Mouse (Mus musculus) embryonic facial prominence, embryonic 13.5 days (tissue): Measurements from ENCODE around the gene Bri3bp. TPM values are rescaled to one million over a fixed set of nuclear protein-coding genes. Genes with fewer than 3 reads are reported as not detected.
"Not testable (repeated sequence)": the region's sequence is repeated elsewhere in the genome, so short reads cannot be mapped to it uniquely, and the experiment has no call there.

Experiments used
- ATAC-seq: fragments of 200-750 bp; cut with Nextera tagmentation; 2 replicates; pipeline ENCODE4 v1.8.0; 2017; ENCODE audit warnings: low read depth; ENCODE audit not compliant: insufficient number of reproducible peaks, insufficient read depth, low FRiP score, low TSS enrichment
- H3K27ac ChIP-seq: fragments of 300-500 bp; sonication (generic); 2 replicates; pipeline ENCODE4 v1.5.1; 2015; ENCODE audit warnings: moderate library complexity, mild to moderate bottlenecking, inconsistent platforms
- H3K27me3 ChIP-seq: fragments of 300-500 bp; sonication (generic); 2 replicates; pipeline ENCODE4 v1.6.1; 2015; ENCODE audit warnings: mild to moderate bottlenecking, inconsistent platforms
- H3K36me3 ChIP-seq: fragments of 300-500 bp; sonication (generic); 2 replicates; pipeline ENCODE4 v1.6.1; 2015; ENCODE audit warnings: mild to moderate bottlenecking, inconsistent platforms
- H3K4me1 ChIP-seq: fragments of 300-500 bp; sonication (generic); 2 replicates; pipeline ENCODE4 v1.6.1; 2015; ENCODE audit warnings: inconsistent platforms
- H3K4me2 ChIP-seq: fragments of 300-500 bp; sonication (generic); 2 replicates; pipeline ENCODE4 v1.6.1; 2015; ENCODE audit warnings: moderate library complexity, mild to moderate bottlenecking, inconsistent platforms
- H3K4me3 ChIP-seq: fragments of 300-500 bp; sonication (generic); 2 replicates; pipeline ENCODE4 v1.5.1; 2015; ENCODE audit warnings: mild to moderate bottlenecking, inconsistent platforms
- H3K9ac ChIP-seq: fragments of 300-500 bp; sonication (generic); 2 replicates; pipeline ENCODE4 v1.6.1; 2015; ENCODE audit warnings: mild to moderate bottlenecking, inconsistent platforms
- H3K9me3 ChIP-seq: fragments of 300-500 bp; sonication (generic); 2 replicates; pipeline ENCODE4 v1.6.1; 2016; ENCODE audit warnings: inconsistent platforms
- WGBS: fragments of 180-500 bp; shearing (Covaris S2); methylation state at CpG from one replicate; pipeline ENCODE4 v1.1.7; 2015; ENCODE audit warnings: mixed read lengths; 5-methylcytosine and 5-hydroxymethylcytosine counted together
- polyA plus RNA-seq: library from polyadenylated mRNA; unstranded; fragments of >200 nt; fragmentation: Nextera tagmentation; extraction: Ambion mirVana; gene quantifications from 2 replicates; pipeline ENCODE4 v1.2.1, GENCODE M21; 2015

Gene Bri3bp
- polyA plus RNA-seq, 1 experiment from 2014 or later, result 36.1 TPM

GRCm38 (mm10) chr5:125488953-125489352 lies 47.6 kb downstream of the Bri3bp start:
- H3K9me3 ChIP-seq, H3K27ac ChIP-seq, H3K9ac ChIP-seq, ATAC-seq, H3K4me1 ChIP-seq, H3K27me3 ChIP-seq, H3K4me3 ChIP-seq, H3K4me2 ChIP-seq: not testable (repeated sequence)
- H3K36me3 ChIP-seq, result peaks cover 69% of the 10 kb centered on the region
- 89% methylated on average over 5 of the region's 5 CpGs for WGBS

GRCm38 (mm10) chr5:125491107-125491506 lies 49.7 kb downstream of the Bri3bp start:
- ATAC-seq, result no peak
- Histone ChIP-seq H3K4me1 (peaks cover 5% of the 10 kb centered on the region; the same call in 1 of the 2 replicates), H3K4me2 (no peak overlapping the region), H3K27me3 (no peaks in the 10 kb centered on the region), H3K36me3 (peaks cover 73% of the 10 kb centered on the region), H3K27ac (no peak overlapping the region), H3K9me3 (no peaks in the 10 kb centered on the region), H3K9ac (no peak overlapping the region), H3K4me3 (no peak overlapping the region)
- 89% methylated on average over 10 of the region's 10 CpGs for WGBS

DNA sequence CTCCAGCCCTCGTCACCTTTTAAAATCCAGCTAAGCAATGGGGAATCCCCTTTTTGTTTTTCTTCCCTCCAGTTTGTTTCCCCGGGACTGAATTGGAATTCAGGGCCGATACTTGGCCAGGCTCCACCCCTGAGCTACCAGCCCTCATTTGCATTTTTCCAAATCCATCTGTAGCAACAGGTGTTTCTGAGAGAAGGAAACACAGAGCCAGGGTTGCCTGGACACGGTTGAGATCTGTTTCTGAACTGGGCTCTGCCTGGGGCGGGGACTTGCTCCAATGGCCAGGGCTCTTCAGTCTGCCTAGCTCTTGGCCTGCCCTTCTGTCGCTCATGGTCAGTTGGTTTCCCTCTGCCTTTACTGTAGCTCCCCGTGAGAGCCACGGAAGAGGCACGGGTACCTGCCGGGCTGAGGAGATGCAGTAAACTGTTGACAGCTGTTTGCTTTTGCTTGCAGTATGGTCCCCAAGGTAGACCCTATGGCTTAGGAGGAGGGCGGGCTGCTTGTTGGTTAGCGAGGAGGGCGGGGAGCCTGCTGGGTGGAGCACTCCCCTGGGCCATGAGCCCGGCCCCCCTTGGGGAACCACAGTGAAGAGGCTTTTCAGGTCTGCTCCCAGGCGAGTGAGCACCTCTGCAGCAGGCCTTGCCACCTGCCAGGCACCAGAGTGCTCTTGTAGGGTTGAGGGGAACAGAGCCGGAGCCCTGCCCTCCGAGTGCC lies 51.2 kb downstream of the Bri3bp start:
- Histone ChIP-seq H3K36me3 (peaks cover 65% of the 10 kb centered on the region), H3K9me3 (no peaks in the 10 kb centered on the region), H3K4me3 (no peak overlapping the region), H3K27ac (no peak overlapping the region), H3K4me2 (no peak overlapping the region), H3K9ac (no peak overlapping the region), H3K27me3 (no peaks in the 10 kb centered on the region), H3K4me1 (peaks cover 5% of the 10 kb centered on the region; the same call in 1 of the 2 replicates)
- WGBS, result 62% methylated on average over 17 of the region's 17 CpGs
- ATAC-seq, result 0 out of 2 replicates have a peak, but pooled peaks have one; percentile 40

DNA sequence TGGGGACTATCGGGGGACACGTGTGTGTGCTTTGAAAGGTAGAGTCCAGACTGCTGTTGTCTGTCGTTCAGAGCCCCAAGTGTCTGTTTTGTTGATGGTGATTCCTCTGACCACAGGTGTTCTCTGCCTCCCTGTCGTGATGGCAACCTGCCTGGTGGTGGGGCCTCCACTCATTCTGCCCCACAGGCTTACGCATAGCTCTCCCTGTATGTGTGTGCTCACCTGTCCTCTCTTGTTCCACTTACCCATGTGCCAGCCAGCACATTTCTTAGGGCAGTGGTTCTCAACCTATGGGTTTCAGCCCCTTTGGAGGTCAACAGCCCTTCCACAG lies 51.7 kb downstream of the Bri3bp start:
- peaks cover 60% of the 10 kb centered on the region for H3K36me3 ChIP-seq

DNA sequence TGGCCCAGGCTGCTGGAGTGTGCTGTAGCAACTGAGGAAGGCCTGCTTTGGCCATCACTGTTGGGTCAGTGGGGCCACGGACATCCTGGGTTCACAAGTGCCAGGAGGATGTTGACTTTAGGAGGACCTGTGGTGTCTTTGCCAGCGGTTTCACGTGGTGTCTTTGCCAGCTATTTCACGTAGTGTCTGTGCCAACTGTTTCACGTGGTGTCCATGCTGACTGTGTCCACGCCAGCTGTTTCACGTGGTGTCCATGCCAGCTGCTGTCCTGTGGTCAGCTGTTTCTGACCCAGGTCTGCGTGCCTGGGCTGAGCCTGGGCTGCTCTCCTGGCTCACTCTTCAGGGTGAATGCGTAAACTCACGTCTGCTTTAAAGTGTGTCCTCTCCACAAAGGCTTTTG lies 54.3 kb downstream of the Bri3bp start:
- no peak overlapping the region for H3K27ac ChIP-seq
- ATAC-seq, result no peak
- H3K27me3 ChIP-seq, result no peaks in the 10 kb centered on the region
- H3K9me3 ChIP-seq, result no peaks in the 10 kb centered on the region
- no peak overlapping the region for H3K4me2 ChIP-seq
- WGBS, result 92% methylated on average over 10 of the region's 10 CpGs
- H3K36me3 ChIP-seq, result peaks cover 61% of the 10 kb centered on the region
- no peak overlapping the region for H3K4me3 ChIP-seq
- no peak overlapping the region for H3K9ac ChIP-seq
- no peaks in the 10 kb centered on the region for H3K4me1 ChIP-seq

More for the DNA sequence above, 51.7 kb downstream of the Bri3bp start:
- H3K27ac ChIP-seq, result no peak overlapping the region
- WGBS, result 61% methylated on average over 5 of the region's 5 CpGs
- no peak overlapping the region for H3K4me2 ChIP-seq
- peaks cover 3% of the 10 kb centered on the region; the same call in 1 of the 2 replicates for H3K4me1 ChIP-seq
- no peak overlapping the region for H3K4me3 ChIP-seq
- ATAC-seq, result no peak
- no peaks in the 10 kb centered on the region for H3K9me3 ChIP-seq
- no peaks in the 10 kb centered on the region for H3K27me3 ChIP-seq
- H3K9ac ChIP-seq, result no peak overlapping the region

DNA sequence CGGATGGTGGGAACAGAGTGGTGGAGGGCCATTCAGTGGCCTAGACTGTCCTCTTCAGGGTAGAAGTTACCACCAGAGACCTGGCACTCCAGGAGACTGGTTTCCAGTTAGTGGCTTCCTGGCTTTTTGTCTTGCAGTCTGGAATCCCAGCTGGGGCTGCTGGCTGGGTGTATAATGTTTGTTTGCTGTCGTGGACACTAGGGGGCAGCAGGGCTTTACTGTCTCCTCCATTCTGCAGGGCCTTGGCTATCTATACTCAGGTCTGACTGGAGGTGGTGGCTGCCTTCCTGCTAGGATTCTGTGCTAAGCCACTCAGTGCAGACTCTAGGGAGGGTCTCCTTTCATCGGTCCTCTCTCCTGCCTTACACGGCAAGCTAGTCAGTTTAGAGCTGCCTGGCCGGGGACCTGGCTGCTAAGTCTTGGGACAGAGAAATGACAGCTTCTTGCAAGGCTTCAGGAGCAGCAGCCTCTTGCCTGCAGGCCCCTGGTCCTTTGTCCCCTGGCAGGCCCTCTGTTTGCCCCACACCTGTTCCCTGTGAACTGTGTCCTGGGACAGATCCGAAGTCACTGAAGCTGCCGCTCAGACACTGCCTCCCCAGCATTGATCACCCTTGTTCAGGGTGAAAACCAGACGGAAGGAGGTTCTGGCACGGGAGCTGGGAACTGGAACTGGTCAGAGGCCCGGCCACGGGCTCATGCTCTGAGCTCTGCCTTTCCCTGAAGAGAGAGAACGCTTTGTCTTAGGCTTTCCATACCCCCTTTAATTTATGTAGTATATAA lies 56.6 kb downstream of the Bri3bp start:
- peaks cover 53% of the 10 kb centered on the region for H3K36me3 ChIP-seq
- 64% methylated on average over 12 of the region's 12 CpGs for WGBS

DNA sequence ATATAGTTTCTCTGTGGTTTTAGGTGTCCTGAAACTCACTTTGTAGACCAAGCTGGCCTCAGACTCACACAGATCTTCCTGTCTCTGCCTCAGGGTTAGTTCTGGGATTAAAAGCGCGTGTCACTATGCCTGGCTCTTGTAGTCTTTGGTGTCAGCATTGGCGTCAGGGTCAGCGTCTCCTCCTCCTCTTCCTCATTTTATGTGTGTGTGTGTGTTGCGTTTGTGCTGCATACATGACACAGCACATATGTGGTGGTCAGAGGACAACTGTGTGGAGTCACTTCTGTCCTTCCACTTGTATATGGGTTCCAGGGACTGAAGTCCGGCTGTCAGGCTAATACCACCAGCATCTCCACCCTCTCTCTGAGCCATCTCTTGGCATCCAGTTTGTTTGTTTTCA lies 60.1 kb downstream of the Bri3bp start:
- Histone ChIP-seq H3K9ac (no peak overlapping the region), H3K36me3 (peaks cover 58% of the 10 kb centered on the region), H3K4me2 (no peak overlapping the region), H3K4me1 (0 out of 2 replicates have a peak, but pooled peaks cover 2% of the 10 kb centered on the region), H3K27me3 (no peaks in the 10 kb centered on the region), H3K27ac (no peak overlapping the region), H3K9me3 (no peaks in the 10 kb centered on the region), H3K4me3 (no peak overlapping the region)
- WGBS, result 89% methylated on average over 6 of the region's 6 CpGs
- ATAC-seq, result no peak

More for the DNA sequence above, 56.6 kb downstream of the Bri3bp start:
- Histone ChIP-seq H3K27ac (no peak overlapping the region), H3K9me3 (no peaks in the 10 kb centered on the region), H3K4me2 (no peak overlapping the region), H3K4me1 (0 out of 2 replicates have a peak, but pooled peaks cover 2% of the 10 kb centered on the region), H3K4me3 (no peak overlapping the region), H3K9ac (0 out of 2 replicates have a peak overlapping the region, but pooled peaks have one; percentile 27), H3K27me3 (no peaks in the 10 kb centered on the region)
- no peak for ATAC-seq

- Histone ChIP-seq H3K9me3 (no peaks in the 10 kb centered on the region), H3K4me1 (0 out of 2 replicates have a peak, but pooled peaks cover 2% of the 10 kb centered on the region), H3K36me3 (peaks cover 62% of the 10 kb centered on the region), H3K9ac (no peak overlapping the region), H3K4me3 (no peak overlapping the region), H3K27ac (no peak overlapping the region), H3K27me3 (no peaks in the 10 kb centered on the region), H3K4me2 (no peak overlapping the region)
- 28% methylated on average over 3 of the region's 3 CpGs for WGBS
- ATAC-seq, result no peak
Measured at GRCm38 (mm10) chr5:125502186-125502585, 60.8 kb downstream of the Bri3bp start.

- Histone ChIP-seq H3K36me3 (peaks cover 74% of the 10 kb centered on the region), H3K9me3 (no peaks in the 10 kb centered on the region), H3K27me3 (no peaks in the 10 kb centered on the region), H3K27ac (no peak overlapping the region), H3K4me2 (no peak overlapping the region), H3K4me3 (no peak overlapping the region), H3K4me1 (0 out of 2 replicates have a peak, but pooled peaks cover 2% of the 10 kb centered on the region), H3K9ac (no peak overlapping the region)
- ATAC-seq, result no peak
- WGBS, result 95% methylated on average over 6 of the region's 6 CpGs
Measured at GRCm38 (mm10) chr5:125503628-125504027, 62.3 kb downstream of the Bri3bp start.

GRCm38 (mm10) chr5:125504692-125505091 lies 63.3 kb downstream of the Bri3bp start:
- H3K27ac ChIP-seq, result no peak overlapping the region
- H3K27me3 ChIP-seq, result no peaks in the 10 kb centered on the region
- 71% methylated on average over 11 of the region's 11 CpGs for WGBS
- no peaks in the 10 kb centered on the region for H3K9me3 ChIP-seq
- ATAC-seq, result no peak
- 0 out of 2 replicates have a peak, but pooled peaks cover 2% of the 10 kb centered on the region for H3K4me1 ChIP-seq
- H3K36me3 ChIP-seq, result peaks cover 77% of the 10 kb centered on the region
- no peak overlapping the region for H3K4me2 ChIP-seq
- no peak overlapping the region for H3K4me3 ChIP-seq
- no peak overlapping the region for H3K9ac ChIP-seq

DNA sequence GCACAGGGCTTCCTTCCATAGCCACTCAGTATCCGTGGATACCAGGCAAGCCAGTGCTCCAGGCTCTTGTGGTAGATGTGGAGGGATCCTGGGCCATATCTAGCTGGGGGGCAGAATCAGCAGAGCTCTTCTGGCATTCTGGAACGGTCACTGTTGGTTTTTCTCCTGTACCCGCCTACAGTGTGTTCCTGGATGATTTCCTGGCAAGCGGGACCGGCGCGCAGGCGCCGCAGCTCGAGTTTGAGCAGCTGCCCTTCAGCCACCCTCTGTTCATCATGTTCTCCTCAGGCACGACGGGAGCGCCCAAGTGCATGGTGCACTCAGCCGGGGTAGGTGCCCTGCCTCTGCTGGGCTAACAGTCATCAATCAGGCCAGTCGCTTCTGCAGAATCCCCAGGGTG lies 64.6 kb downstream of the Bri3bp start:
- H3K36me3 ChIP-seq, result peaks cover 77% of the 10 kb centered on the region

DNA sequence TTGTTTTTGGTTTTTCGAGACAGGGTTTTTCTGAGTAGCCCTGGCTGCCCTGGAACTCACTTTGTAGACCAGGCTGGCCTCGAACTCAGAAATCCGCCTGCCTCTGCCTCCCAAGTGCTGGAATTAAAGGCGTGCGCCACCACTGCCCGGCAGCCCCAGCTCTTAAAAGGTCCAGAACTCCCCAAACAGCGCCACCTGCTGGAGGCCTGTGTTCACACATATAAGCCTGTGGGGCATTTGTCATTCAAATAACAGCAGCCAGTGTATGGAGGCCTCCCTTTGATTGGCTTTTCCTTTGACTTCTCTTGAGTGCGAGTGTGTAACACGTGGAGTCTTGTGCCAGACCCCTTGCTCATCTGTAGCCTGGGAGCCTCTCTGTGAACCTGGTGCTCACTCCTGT lies 66.2 kb downstream of the Bri3bp start:
- no peaks in the 10 kb centered on the region for H3K4me1 ChIP-seq
- 90% methylated on average over 9 of the region's 9 CpGs for WGBS
- no peaks in the 10 kb centered on the region for H3K9me3 ChIP-seq
- peaks cover 86% of the 10 kb centered on the region for H3K36me3 ChIP-seq
- ATAC-seq, result no peak
- no peaks in the 10 kb centered on the region for H3K27me3 ChIP-seq
- H3K27ac ChIP-seq, result no peak overlapping the region
- H3K4me3 ChIP-seq, result no peak overlapping the region
- no peak overlapping the region for H3K4me2 ChIP-seq
- no peak overlapping the region for H3K9ac ChIP-seq

More for the DNA sequence above, 64.6 kb downstream of the Bri3bp start:
- Histone ChIP-seq H3K27me3 (no peaks in the 10 kb centered on the region), H3K9me3 (no peaks in the 10 kb centered on the region), H3K27ac (no peak overlapping the region), H3K4me1 (0 out of 2 replicates have a peak, but pooled peaks cover 2% of the 10 kb centered on the region), H3K9ac (no peak overlapping the region), H3K4me3 (no peak overlapping the region), H3K4me2 (no peak overlapping the region)
- ATAC-seq, result no peak
- WGBS, result 89% methylated on average over 15 of the region's 15 CpGs
